ENCODE assay signal across 8 mouse cellular contexts in genomic region chr11:69036486-69037230, GRCm38 (mm10). TPM values are rescaled to one million over a fixed set of nuclear protein-coding genes. Genes with fewer than 3 reads are reported as not detected.
DNase-seq lines count a peak whose midpoint lies in the region; ATAC-seq and TF ChIP-seq lines count a peak whose summit lies in the region.

No protein-coding gene starts in this region.

- peak overlapping the region; percentile 62 for H3K9ac ChIP-seq in ES-Bruce4 (ENCODE audit: low read depth, poor library complexity, severe bottlenecking)
- peak overlapping the region; percentile 71 for H3K9ac ChIP-seq in forebrain, postnatal 0 days
- H3K9ac ChIP-seq in hindbrain, embryonic 12.5 days: peak overlapping the region; percentile 70

- H3K4me1 ChIP-seq in ES-Bruce4 (ENCODE audit: control insufficient read depth, insufficient read depth, low read length): no peaks in the 10 kb centered on the region
- H3K4me1 ChIP-seq in forebrain, postnatal 0 days (ENCODE audit: insufficient read depth): peaks cover 19% of the 10 kb centered on the region; the same call in 1 of the 2 replicates
- peaks cover 26% of the 10 kb centered on the region for H3K4me1 ChIP-seq in hindbrain, embryonic 12.5 days

- H3K4me3 ChIP-seq in ES-Bruce4 (ENCODE audit: low read depth, low read length): peak overlapping the region; percentile 85
- H3K4me3 ChIP-seq in forebrain, postnatal 0 days (ENCODE audit: low read depth, low read length): peak overlapping the region; percentile 75
- H3K4me3 ChIP-seq in hindbrain, embryonic 12.5 days: peak overlapping the region; percentile 65

- no peaks in the 10 kb centered on the region for H3K27me3 ChIP-seq in ES-Bruce4 (ENCODE audit: control insufficient read depth, insufficient read depth, low read length, poor library complexity, severe bottlenecking)
- H3K27me3 ChIP-seq in forebrain, postnatal 0 days (ENCODE audit: insufficient read depth, low read length): no peaks in the 10 kb centered on the region
- no peaks in the 10 kb centered on the region for H3K27me3 ChIP-seq in hindbrain, embryonic 12.5 days

- peak; percentile 87 for DNase-seq in cerebellum, adult 11-12 months
- DNase-seq in forebrain, postnatal 0 days: peak; percentile 92
- peak; percentile 92 to 96 for DNase-seq in layer of hippocampus, postnatal 25 days (ENCODE audit: extremely low spot score in 1 of 2, low spot score in 1 of 2)
- peak; percentile 93 for DNase-seq in lung, postnatal 14 days
- DNase-seq in right cerebral cortex, adult 18-20 months: peak; percentile 90
- peak; percentile 88 for DNase-seq in urinary bladder, adult 2 months (ENCODE audit: low spot score)

- peak overlapping the region; percentile 24 for H3K27ac ChIP-seq in ES-Bruce4 (ENCODE audit: insufficient read depth, low read length)
- peak overlapping the region; percentile 84 for H3K27ac ChIP-seq in forebrain, postnatal 0 days (ENCODE audit: low read depth, low read length)
- peak overlapping the region; percentile 80 for H3K27ac ChIP-seq in hindbrain, embryonic 12.5 days

- ATAC-seq in forebrain, postnatal 0 days: peak; percentile 12; the same call in 1 of the 2 replicates
- no peak for ATAC-seq in hindbrain, embryonic 12.5 days (ENCODE audit: low FRiP score)

- TF ChIP-seq POLR2A in ES-Bruce4 (IDR thresholded peaks at IDR 0.05; ENCODE audit: insufficient read depth, low read length): no peak

- TF ChIP-seq EP300 in ES-Bruce4 (IDR thresholded peaks at IDR 0.05; ENCODE audit: insufficient read depth, low read depth, low read length): 0 out of 2 replicates have a peak, but pooled peaks have one; percentile 37

- no peaks in the 10 kb centered on the region for H3K9me3 ChIP-seq in ES-Bruce4 (replicated peaks; ENCODE audit: control insufficient read depth, insufficient read depth, low read length, poor library complexity, severe bottlenecking)
- no peaks in the 10 kb centered on the region for H3K9me3 ChIP-seq in forebrain, postnatal 0 days (ENCODE audit: low read length)
- no peaks in the 10 kb centered on the region for H3K9me3 ChIP-seq in hindbrain, embryonic 12.5 days (replicated peaks)

- H3K36me3 ChIP-seq in ES-Bruce4 (ENCODE audit: control insufficient read depth, insufficient read depth, low read length, poor library complexity, severe bottlenecking): peaks cover 37% of the 10 kb centered on the region
- peaks cover 25% of the 10 kb centered on the region for H3K36me3 ChIP-seq in forebrain, postnatal 0 days (ENCODE audit: insufficient read depth)
- H3K36me3 ChIP-seq in hindbrain, embryonic 12.5 days: peaks cover 40% of the 10 kb centered on the region

- WGBS in forebrain, postnatal 0 days: 9% methylated on average over 20 of the region's 20 CpGs
- WGBS in hindbrain, embryonic 12.5 days: 8% methylated on average over 20 of the region's 20 CpGs

- peak overlapping the region; percentile 53 for H3K4me2 ChIP-seq in forebrain, postnatal 0 days (ENCODE audit: low read depth)
- peak overlapping the region; percentile 51 for H3K4me2 ChIP-seq in hindbrain, embryonic 12.5 days (replicated peaks)

- TF ChIP-seq CTCF in ES-Bruce4 (IDR thresholded peaks at IDR 0.05; ENCODE audit: low read depth, low read length): no peak
- no peak for TF ChIP-seq CTCF in forebrain, postnatal 0 days (IDR thresholded peaks at IDR 0.05; ENCODE audit: low read depth)

RNA-seq across cellular contexts. Expression of gene Aurkb, which starts 8.8 kb away (rescaled TPM):
- polyA plus RNA-seq in ES-Bruce4 (2011; ENCODE audit: insufficient read depth, insufficient read length, low read depth, missing spikeins): 108 and 121 TPM in 2 replicates
- total RNA-seq in forebrain, postnatal 0 days (2014; rRNA removed): 8.5 and 12.5 TPM in 2 replicates
- 11.5 and 13.9 TPM in 2 replicates for polyA plus RNA-seq in forebrain, postnatal 0 days (2015; fragmentation: Nextera tagmentation; extraction: Ambion mirVana)
- 95.5 and 100 TPM in 2 replicates for polyA plus RNA-seq in hindbrain, embryonic 12.5 days (2016; fragmentation: Nextera tagmentation; extraction: Ambion mirVana)
- total RNA-seq in layer of hippocampus, postnatal 25 days (2021): 1 to 10 TPM in 1 of 2 experiments, under 1 TPM in 1; 0.85 to 1.0 TPM
- 3.6 and 4.1 TPM in 2 replicates for polyA plus RNA-seq in urinary bladder, adult 2 months (2012; rRNA removed)

RNA-seq across cellular contexts. Expression of gene Ctc1, which starts 20.9 kb away (rescaled TPM):
- polyA plus RNA-seq in ES-Bruce4 (2011; ENCODE audit: insufficient read depth, insufficient read length, low read depth, missing spikeins): 164 and 169 TPM in 2 replicates
- total RNA-seq in forebrain, postnatal 0 days (2014; rRNA removed): 51.0 and 63.6 TPM in 2 replicates
- 41.0 and 47.1 TPM in 2 replicates for polyA plus RNA-seq in forebrain, postnatal 0 days (2015; fragmentation: Nextera tagmentation; extraction: Ambion mirVana)
- polyA plus RNA-seq in hindbrain, embryonic 12.5 days (2016; fragmentation: Nextera tagmentation; extraction: Ambion mirVana): 64.8 and 66.4 TPM in 2 replicates
- 10 to 100 TPM; 35.5 to 36.0 TPM for total RNA-seq in layer of hippocampus, postnatal 25 days (2021)
- polyA plus RNA-seq in urinary bladder, adult 2 months (2012; rRNA removed): 26.3 and 29.0 TPM in 2 replicates

RNA-seq across cellular contexts. Expression of gene Borcs6, which starts 22.9 kb away (rescaled TPM):
- polyA plus RNA-seq in ES-Bruce4 (2011; ENCODE audit: insufficient read depth, insufficient read length, low read depth, missing spikeins): 4.0 and 7.0 TPM in 2 replicates
- total RNA-seq in forebrain, postnatal 0 days (2014; rRNA removed): 32.8 and 33.7 TPM in 2 replicates
- polyA plus RNA-seq in forebrain, postnatal 0 days (2015; fragmentation: Nextera tagmentation; extraction: Ambion mirVana): 20.9 and 21.7 TPM in 2 replicates
- polyA plus RNA-seq in hindbrain, embryonic 12.5 days (2016; fragmentation: Nextera tagmentation; extraction: Ambion mirVana): 15.8 and 16.6 TPM in 2 replicates
- total RNA-seq in layer of hippocampus, postnatal 25 days (2021): 10 to 100 TPM; 27.4 to 31.4 TPM
- polyA plus RNA-seq in urinary bladder, adult 2 months (2012; rRNA removed): 18.0 and 19.4 TPM in 2 replicates

RNA-seq across cellular contexts. Expression of gene Pfas, which starts 28.4 kb away (rescaled TPM):
- 79.6 and 85.3 TPM in 2 replicates for polyA plus RNA-seq in ES-Bruce4 (2011; ENCODE audit: insufficient read depth, insufficient read length, low read depth, missing spikeins)
- total RNA-seq in forebrain, postnatal 0 days (2014; rRNA removed): 22.9 and 29.7 TPM in 2 replicates
- 9.8 and 14.2 TPM in 2 replicates for polyA plus RNA-seq in forebrain, postnatal 0 days (2015; fragmentation: Nextera tagmentation; extraction: Ambion mirVana)
- polyA plus RNA-seq in hindbrain, embryonic 12.5 days (2016; fragmentation: Nextera tagmentation; extraction: Ambion mirVana): 27.8 and 31.0 TPM in 2 replicates
- 10 to 100 TPM; 18.9 to 29.3 TPM for total RNA-seq in layer of hippocampus, postnatal 25 days (2021)
- polyA plus RNA-seq in urinary bladder, adult 2 months (2012; rRNA removed): 9.3 and 11.1 TPM in 2 replicates

RNA-seq across cellular contexts. Expression of gene Tmem107, which starts 33.9 kb away (rescaled TPM):
- polyA plus RNA-seq in ES-Bruce4 (2011; ENCODE audit: insufficient read depth, insufficient read length, low read depth, missing spikeins): 17.1 and 24.7 TPM in 2 replicates
- 32.7 and 45.6 TPM in 2 replicates for total RNA-seq in forebrain, postnatal 0 days (2014; rRNA removed)
- polyA plus RNA-seq in forebrain, postnatal 0 days (2015; fragmentation: Nextera tagmentation; extraction: Ambion mirVana): 35.3 and 41.7 TPM in 2 replicates
- polyA plus RNA-seq in hindbrain, embryonic 12.5 days (2016; fragmentation: Nextera tagmentation; extraction: Ambion mirVana): 39.4 and 45.1 TPM in 2 replicates
- total RNA-seq in layer of hippocampus, postnatal 25 days (2021): 10 to 100 TPM; 21.1 to 21.6 TPM
- polyA plus RNA-seq in urinary bladder, adult 2 months (2012; rRNA removed): 17.9 and 25.8 TPM in 2 replicates

Comparison
In these comparisons a context has a peak if more than half of its experiments do, and no peak if none do; other contexts are left out.
1. H3K27ac ChIP-seq: peak in every context shown above with its lines; median percentile 84 in forebrain, postnatal 0 days; 80 in hindbrain, embryonic 12.5 days; 24 in ES-Bruce4.